Mouse (Mus musculus): ENCODE data around the gene Saa2. TPM values are rescaled to one million over a fixed set of nuclear protein-coding genes. Genes with fewer than 3 reads are reported as not detected.

The Saa2 gene
- polyA plus RNA-seq (2015; fragmentation: Nextera tagmentation; extraction: Ambion mirVana): 0.19 and 0.25 TPM in 2 replicates

DNA sequence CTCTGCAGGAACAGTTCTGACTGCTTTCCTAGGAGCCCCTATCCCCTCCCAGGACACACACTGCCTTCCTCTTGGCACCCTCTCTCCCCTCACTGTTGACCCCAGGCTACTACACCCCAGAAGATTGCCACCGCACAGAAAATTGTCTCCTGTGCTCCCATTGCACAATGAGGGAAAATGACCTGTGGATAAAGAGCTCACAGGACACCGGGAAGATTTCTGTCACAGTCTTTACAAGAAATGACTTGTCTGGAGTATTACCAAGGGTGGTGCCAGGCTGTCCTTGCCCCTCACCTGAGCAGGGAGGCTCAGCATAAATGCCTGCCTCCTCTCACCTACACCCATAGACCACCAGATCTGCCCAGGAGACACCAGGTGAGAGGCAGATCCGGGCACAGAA lies at the start of gene Saa2:
Saa2 (plus strand) TSS at position 301 of the 400 bp plus-strand sequence.
- ATAC-seq (no peak), DNase-seq (no peak)
- Histone ChIP-seq H3K27ac (ENCODE audit: low read depth) (no peak within 1 kb of the TSS), H3K4me3 (ENCODE audit: low read depth, low read length) (no peak within 1 kb of the TSS), H3K27me3 (ENCODE audit: insufficient read depth, low read length) (no peaks in the 10 kb centered on the region), H3K4me2 (ENCODE audit: low read depth, low read length) (no peak within 1 kb of the TSS), H3K9me3 (ENCODE audit: low read length) (no peaks in the 10 kb centered on the region), H3K4me1 (ENCODE audit: insufficient read depth) (no peaks in the 10 kb centered on the region), H3K36me3 (replicated peaks; ENCODE audit: insufficient read depth, low read length) (no peaks in the 10 kb centered on the region), H3K9ac (replicated peaks) (no peak within 1 kb of the TSS)
- WGBS (ENCODE audit: insufficient replicate concordance): 42% methylated on average over 3 of the region's 3 CpGs
- TF ChIP-seq EP300 (IDR thresholded peaks at IDR 0.05; ENCODE audit: low read depth) (no peak), CTCF (IDR thresholded peaks at IDR 0.05; ENCODE audit: low read depth) (no peak)

DNA sequence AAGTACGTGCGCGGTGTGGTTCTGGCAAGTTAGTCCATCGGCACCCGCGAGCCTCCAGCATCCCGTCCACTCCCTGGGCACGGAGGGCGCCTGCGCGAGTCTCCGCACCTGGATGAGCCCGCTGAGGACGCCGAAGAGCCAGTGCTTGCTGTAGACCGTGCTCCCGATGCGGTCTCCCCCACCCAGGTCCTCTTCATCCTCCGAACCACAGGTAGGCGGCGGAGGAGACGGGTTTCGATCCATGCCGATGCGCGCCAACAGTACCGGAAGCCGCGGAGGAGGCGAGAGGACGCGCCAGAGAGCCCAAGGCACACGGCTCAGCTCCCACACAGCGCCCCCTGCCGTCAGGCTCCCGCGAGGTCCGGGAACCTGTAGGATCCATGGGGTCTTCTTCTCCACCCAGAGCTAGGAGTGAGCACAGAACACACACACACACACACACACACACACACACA lies 41.2 kb upstream of the Saa2 start, which contains the start of gene Saal1:
Saal1 (minus strand) TSS at position 291 of the 455 bp plus-strand sequence.
- H3K4me2 ChIP-seq (ENCODE audit: low read depth, low read length): peak within 1 kb of the TSS; percentile 76
- DNase-seq: peak; percentile 94
- H3K27me3 ChIP-seq (ENCODE audit: insufficient read depth, low read length): no peaks in the 10 kb centered on the region
- under 1% methylated on average over 38 of the region's 38 CpGs for WGBS (ENCODE audit: insufficient replicate concordance)
- H3K36me3 ChIP-seq (replicated peaks; ENCODE audit: insufficient read depth, low read length): peaks cover 11% of the 10 kb centered on the region
- H3K9me3 ChIP-seq (ENCODE audit: low read length): no peaks in the 10 kb centered on the region
- peak; percentile 97 for ATAC-seq
- H3K27ac ChIP-seq (ENCODE audit: low read depth): peak within 1 kb of the TSS; percentile 69
- H3K4me3 ChIP-seq (ENCODE audit: low read depth, low read length): peak within 1 kb of the TSS; percentile 95
- no peak for TF ChIP-seq EP300 (IDR thresholded peaks at IDR 0.05; ENCODE audit: low read depth)
- peak; percentile 98 for TF ChIP-seq CTCF (IDR thresholded peaks at IDR 0.05; ENCODE audit: low read depth)
- H3K4me1 ChIP-seq (ENCODE audit: insufficient read depth): peaks cover 8% of the 10 kb centered on the region
- H3K9ac ChIP-seq (replicated peaks): peak within 1 kb of the TSS; percentile 83

DNA sequence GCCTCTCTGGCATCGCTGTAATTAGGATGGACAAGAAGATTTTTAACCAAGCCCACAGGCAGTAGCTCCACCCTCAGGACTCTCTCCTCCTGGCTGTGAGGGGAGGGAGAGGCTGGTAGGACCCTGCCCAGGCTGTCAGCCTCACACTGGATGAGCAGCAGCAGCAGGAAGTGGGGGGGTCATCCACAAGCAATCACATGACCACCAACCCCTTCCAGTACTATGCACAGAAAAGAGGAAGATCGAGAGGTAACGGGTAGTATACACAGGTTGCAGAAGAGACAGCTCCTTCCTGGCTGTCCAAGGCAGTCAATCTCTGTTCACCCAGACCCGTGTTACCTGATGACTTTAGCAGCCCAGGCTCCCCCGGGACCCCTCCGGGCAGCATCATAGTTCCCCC lies 39.3 kb upstream of the Saa2 start:
- Histone ChIP-seq H3K9ac (replicated peaks) (no peak overlapping the region), H3K4me3 (ENCODE audit: low read depth, low read length) (no peak overlapping the region), H3K27ac (ENCODE audit: low read depth) (no peak overlapping the region), H3K36me3 (replicated peaks; ENCODE audit: insufficient read depth, low read length) (peaks cover 1% of the 10 kb centered on the region; the same call in 1 of the 2 replicates), H3K27me3 (ENCODE audit: insufficient read depth, low read length) (no peaks in the 10 kb centered on the region), H3K4me1 (ENCODE audit: insufficient read depth) (peaks cover 8% of the 10 kb centered on the region), H3K4me2 (ENCODE audit: low read depth, low read length) (no peak overlapping the region), H3K9me3 (ENCODE audit: low read length) (no peaks in the 10 kb centered on the region)
- TF ChIP-seq CTCF (IDR thresholded peaks at IDR 0.05; ENCODE audit: low read depth) (no peak), EP300 (IDR thresholded peaks at IDR 0.05; ENCODE audit: low read depth) (no peak)
- WGBS (ENCODE audit: insufficient replicate concordance): 38% methylated on average over 6 of the region's 6 CpGs
- DNase-seq (no peak), ATAC-seq (no peak)

DNA sequence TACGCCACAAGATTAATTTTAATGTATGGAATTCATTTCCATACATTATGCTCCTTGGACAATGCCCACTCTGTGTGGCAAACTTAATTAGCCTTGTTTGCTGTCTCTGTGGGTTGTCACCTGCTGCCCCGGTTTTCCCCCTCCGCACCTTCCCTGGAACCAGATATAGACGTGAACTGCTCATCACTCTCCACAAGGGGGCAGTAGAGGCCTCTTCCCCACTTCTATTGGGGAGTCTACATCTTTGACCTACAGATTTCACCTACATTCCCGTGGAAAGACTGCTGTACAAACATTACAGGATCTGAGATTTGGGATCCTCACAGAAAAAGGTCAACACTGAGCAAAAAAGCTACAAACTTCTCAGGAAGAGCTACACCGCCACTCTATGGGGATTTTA lies 37.1 kb upstream of the Saa2 start:
- peaks cover 9% of the 10 kb centered on the region for H3K4me1 ChIP-seq (ENCODE audit: insufficient read depth)
- no peak for ATAC-seq
- DNase-seq: peak; percentile 75
- H3K27ac ChIP-seq (ENCODE audit: low read depth): no peak overlapping the region
- no peaks in the 10 kb centered on the region for H3K36me3 ChIP-seq (replicated peaks; ENCODE audit: insufficient read depth, low read length)
- H3K9me3 ChIP-seq (ENCODE audit: low read length): no peaks in the 10 kb centered on the region
- H3K27me3 ChIP-seq (ENCODE audit: insufficient read depth, low read length): no peaks in the 10 kb centered on the region
- H3K4me2 ChIP-seq (ENCODE audit: low read depth, low read length): no peak overlapping the region
- TF ChIP-seq CTCF (IDR thresholded peaks at IDR 0.05; ENCODE audit: low read depth) (peak; percentile 96), EP300 (IDR thresholded peaks at IDR 0.05; ENCODE audit: low read depth) (no peak)
- 25% methylated on average over 6 of the region's 6 CpGs for WGBS (ENCODE audit: insufficient replicate concordance)
- H3K9ac ChIP-seq (replicated peaks): no peak overlapping the region
- no peak overlapping the region for H3K4me3 ChIP-seq (ENCODE audit: low read depth, low read length)

DNA sequence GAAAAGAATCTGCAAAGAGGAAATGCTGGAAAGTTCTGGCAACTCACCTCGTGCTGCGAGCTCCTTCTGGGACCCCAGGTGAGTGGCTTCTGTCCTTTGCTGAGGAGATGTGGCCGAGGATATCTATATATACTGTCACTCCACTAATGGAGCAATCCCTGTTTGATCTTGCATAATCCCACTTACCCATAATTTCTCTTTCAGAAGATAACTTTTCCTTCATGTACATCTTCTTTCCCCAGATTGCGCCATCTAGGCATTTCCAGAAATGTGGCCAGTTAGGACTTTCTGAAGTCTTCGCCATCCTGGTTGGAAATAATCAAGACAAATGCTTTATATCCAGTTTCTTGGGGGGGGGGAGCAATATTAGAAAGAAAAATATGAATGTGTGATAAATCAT lies 36.0 kb upstream of the Saa2 start, which contains the start of gene Saa3:
Saa3 (minus strand) TSS at position 101 of the 400 bp plus-strand sequence.
- Histone ChIP-seq H3K4me1 (ENCODE audit: insufficient read depth) (peaks cover 5% of the 10 kb centered on the region), H3K9ac (replicated peaks) (no peak within 1 kb of the TSS), H3K4me3 (ENCODE audit: low read depth, low read length) (no peak within 1 kb of the TSS), H3K27ac (ENCODE audit: low read depth) (no peak within 1 kb of the TSS), H3K9me3 (ENCODE audit: low read length) (no peaks in the 10 kb centered on the region), H3K4me2 (ENCODE audit: low read depth, low read length) (no peak within 1 kb of the TSS), H3K27me3 (ENCODE audit: insufficient read depth, low read length) (no peaks in the 10 kb centered on the region), H3K36me3 (replicated peaks; ENCODE audit: insufficient read depth, low read length) (no peaks in the 10 kb centered on the region)
- DNase-seq (no peak), ATAC-seq (no peak)
- no peak for TF ChIP-seq CTCF (IDR thresholded peaks at IDR 0.05; ENCODE audit: low read depth)
- no peak for TF ChIP-seq EP300 (IDR thresholded peaks at IDR 0.05; ENCODE audit: low read depth)
- WGBS (ENCODE audit: insufficient replicate concordance): 71% methylated on average over 5 of the region's 5 CpGs

DNA sequence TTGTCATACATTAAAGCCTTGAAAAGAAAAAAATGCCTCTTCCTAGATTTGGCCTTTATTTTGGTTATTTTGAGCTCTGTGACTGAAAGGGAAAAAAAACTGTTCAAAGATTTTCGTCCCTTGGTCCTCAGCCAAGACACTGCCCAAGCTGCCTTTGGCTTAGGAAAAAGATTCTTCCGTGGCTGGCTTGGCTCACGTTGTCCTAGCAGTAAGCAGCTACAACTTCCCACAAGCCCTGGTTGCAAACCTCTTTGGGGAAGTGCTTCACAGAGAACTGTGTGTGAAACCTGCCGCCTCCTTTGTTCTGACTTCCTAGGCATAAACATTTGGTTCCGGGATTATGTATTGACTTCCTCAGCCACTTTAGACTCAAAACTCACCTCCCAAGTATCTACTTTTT lies 34.7 kb upstream of the Saa2 start:
- Histone ChIP-seq H3K27me3 (ENCODE audit: insufficient read depth, low read length) (no peaks in the 10 kb centered on the region), H3K4me3 (ENCODE audit: low read depth, low read length) (no peak overlapping the region), H3K9me3 (ENCODE audit: low read length) (no peaks in the 10 kb centered on the region), H3K4me2 (ENCODE audit: low read depth, low read length) (no peak overlapping the region), H3K36me3 (replicated peaks; ENCODE audit: insufficient read depth, low read length) (no peaks in the 10 kb centered on the region), H3K27ac (ENCODE audit: low read depth) (no peak overlapping the region), H3K4me1 (ENCODE audit: insufficient read depth) (peaks cover 5% of the 10 kb centered on the region), H3K9ac (replicated peaks) (no peak overlapping the region)
- no peak for TF ChIP-seq CTCF (IDR thresholded peaks at IDR 0.05; ENCODE audit: low read depth)
- ATAC-seq: no peak
- DNase-seq: no peak
- WGBS (ENCODE audit: insufficient replicate concordance): 27% methylated on average over 5 of the region's 5 CpGs

Measured in liver, postnatal 0 days (tissue).